Mouse (Mus musculus) monocyte, adult 5-6 weeks (primary cell): Measurements from ENCODE around the gene Taf12. TPM values are rescaled to one million over a fixed set of nuclear protein-coding genes. Genes with fewer than 3 reads are reported as not detected.

Experiments used
- ATAC-seq: fragments of 153-309, 156-312 bp; replicated peaks from 2 replicates; pipeline ENCODE4 v1.8.0; 2017; ENCODE audit warnings: mild to moderate bottlenecking; ENCODE audit not compliant: low TSS enrichment, insufficient number of reproducible peaks, severe bottlenecking, poor library complexity, low FRiP score
- total RNA-seq: library from RNA; stranded (forward); fragments of 200-1000, 200-491, 200-594 nt; gene quantifications from 3 replicates; pipeline ENCODE4 v1.2.3, GENCODE M21; 2017

Taf12 gene
- total RNA-seq, 1 experiment from 2014 or later = 41.7 TPM

DNA sequence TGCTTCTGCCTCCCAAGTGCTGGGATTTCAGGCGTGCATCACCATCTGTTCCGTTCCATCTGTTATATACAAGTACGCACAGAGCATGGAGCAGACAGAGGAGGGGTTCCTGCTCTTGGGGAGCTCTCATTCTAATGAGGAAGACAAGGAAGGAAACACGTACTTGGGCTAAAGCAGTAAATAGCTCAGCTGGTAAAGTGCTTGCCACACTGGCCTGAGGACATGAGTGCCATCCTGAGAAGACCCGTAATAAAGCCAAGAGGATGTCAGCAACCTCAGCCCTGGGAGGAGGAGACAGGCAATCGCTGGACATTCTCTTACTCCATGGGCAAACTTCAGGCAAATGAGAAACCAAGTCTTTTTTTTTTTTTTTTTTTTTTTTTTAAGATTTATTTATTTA, 31.8 kb downstream of the Taf12 start:
- no peak for ATAC-seq

DNA sequence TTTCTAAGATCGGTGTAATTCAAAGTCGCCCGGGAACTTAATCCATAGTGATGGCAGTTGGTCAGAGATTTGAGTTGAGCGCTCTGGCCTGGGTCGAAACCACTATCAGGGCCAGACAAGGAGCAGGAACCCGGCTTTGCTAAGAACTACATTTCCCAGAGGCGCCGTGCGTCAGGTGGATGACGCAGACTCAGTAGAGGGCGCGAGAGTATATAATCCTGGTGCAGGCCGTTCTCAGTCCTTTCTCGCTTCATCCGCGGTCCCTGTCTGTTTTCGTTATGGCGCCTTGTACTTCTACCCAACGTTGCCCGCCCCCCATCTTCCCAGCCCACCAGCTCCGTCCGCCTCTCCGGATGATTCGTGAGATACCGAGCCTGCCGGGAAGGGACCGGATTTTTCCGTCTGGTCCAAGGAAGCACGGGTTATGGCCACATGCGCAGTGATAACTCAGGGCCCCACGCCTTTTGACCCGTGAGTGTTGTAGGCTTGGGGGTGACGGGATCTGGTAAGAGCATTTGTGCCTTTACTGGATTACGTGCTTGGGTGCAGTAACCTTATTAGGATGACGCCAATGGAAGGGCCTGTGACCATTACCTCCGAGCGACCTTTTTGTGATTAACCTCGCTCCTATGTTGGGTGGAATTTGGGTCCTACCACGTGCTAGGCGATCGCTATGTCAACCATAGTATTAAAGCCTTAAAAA, 34.4 kb downstream of the Taf12 start:
- ATAC-seq = peak; percentile 96

DNA sequence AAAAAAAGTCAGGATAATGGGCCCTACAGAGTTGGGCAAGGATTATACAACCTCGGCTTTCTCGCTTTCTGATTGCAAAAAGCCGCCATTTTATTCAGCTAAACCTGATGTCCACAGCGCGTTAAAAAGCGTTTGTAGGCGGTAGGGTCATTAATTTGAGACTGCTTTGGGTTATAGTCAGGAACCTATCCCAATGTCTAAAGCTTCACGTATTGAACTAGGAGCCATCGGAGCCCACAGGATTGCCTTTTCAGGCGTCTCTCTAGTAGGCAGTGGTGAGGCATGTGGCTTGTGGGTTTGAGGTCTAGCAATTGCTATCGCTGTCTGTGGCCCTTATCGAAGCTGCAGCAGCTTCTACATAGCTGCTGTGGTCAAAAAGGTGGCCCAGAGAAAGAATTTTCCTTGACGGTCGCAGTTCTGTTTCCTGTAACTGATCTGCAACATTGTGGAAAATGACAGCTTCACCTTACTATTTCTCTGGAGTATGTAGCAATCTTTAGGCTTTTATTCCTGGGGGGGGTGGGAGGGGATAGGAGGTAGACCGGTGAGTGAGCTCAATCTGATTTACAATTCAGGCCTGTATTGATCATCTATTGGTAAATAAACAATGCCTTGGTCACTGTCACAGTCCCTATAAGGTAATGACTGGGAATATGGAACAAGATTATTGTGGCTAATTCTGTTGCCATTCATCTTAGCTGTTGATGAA, 35.1 kb downstream of the Taf12 start:
- no peak for ATAC-seq

DNA sequence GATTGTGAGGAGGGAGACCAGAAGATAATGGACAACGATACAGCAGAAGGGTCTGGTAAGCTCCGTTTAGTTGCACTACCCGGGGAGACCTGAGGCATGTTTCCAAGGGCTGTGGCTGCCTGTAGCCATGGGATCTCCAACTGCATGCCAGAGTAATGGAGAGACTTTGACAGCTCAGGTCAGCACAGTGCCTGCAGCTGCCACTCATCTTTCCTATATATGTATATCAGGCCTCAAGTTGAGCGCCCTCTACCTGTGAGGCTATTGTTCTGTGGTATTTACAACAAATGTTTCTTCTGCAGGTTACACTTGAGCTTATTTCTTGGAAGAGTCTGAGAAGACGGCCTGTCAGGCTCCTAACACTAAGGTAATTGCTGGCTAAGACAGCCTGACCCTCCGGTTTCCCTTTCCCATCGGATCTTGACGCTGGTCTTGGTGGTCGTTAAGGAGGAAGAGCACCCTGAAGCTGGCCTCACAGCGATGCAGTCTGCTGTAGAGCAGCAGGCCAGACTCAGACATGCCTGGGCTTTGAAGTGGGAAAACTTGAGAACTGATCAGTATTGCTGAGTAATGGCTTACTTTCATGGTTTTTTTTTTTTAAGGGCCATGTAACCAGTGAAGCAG, 35.8 kb downstream of the Taf12 start:
- ATAC-seq = peak; percentile 63

DNA sequence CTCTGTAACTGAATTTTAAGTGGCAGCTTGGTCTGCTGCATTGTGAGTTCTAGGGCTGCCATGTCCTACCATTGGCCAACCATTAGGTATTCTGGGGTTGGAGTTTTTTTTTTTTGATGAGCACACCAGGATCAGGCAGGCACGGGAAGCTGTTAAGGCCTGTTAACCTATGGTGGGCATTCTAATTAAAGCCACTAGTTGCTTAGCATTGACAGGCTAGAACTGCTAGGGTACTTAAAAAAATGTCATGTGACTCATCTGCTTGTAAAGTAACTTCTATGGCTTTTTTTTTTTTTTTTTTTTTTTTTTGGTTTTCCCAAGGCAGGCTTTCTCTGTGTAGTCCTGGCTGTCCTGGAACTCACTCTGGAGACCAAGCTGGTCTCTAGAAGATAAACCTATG, 37.0 kb downstream of the Taf12 start:
- ATAC-seq = no peak

DNA sequence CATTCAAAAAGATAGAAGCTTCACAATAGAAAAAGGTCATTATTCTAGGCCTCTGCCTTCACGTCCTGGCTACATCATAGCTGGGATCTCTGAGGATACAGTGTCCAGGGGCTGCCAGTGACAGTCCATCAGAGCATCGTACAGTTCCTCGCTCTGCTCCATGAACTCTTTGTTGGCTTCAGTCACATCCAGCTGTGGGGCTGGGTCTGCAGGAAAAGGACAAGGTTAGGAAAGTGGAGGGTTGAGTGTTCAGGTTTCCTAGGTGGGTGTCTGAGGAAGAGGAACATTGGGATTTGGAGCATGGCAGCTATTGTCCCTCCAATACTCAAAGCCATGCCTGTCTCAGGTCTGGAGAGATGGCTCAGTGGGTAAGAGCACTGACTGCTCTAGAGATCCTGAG, 37.6 kb downstream of the Taf12 start:
- no peak for ATAC-seq

DNA sequence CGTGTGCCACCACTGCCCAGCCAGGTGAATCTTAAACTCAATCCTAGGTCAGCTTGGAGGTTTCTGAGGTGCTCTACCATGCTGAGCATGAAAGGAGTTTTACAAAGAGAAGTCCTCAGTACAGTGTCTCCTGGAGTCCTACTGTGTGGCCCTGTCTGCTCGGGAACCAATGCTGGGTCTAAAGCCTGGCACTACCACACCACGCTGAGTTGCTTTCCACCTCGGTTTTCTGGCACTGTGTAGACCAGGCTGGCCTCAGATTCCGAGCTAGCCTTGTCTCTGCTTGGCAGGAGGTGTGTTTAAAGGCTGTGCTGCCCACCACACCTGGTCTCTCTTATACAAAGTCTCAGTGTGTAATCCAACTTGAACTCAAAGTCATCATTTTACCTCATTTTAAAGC, 38.5 kb downstream of the Taf12 start:
- ATAC-seq = no peak

DNA sequence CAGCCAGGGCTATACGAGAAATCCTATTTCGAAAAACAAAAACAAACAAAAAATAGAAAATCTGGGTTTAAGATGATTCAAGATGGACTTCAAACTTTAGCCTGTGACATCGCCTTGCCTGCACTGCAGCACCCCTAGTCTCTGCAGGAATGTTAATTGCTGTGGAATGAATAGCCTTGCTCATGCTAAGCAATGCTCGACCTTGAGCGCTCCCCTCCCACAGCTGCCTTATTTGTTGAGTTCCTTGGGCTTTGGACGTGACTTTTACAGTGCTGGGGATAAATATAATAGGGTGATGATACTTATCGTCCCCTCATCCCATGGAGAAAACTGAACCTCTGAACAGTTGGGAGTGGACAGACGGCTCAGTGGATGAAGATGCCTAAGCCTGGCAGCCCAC, 41.5 kb downstream of the Taf12 start:
- no peak for ATAC-seq

DNA sequence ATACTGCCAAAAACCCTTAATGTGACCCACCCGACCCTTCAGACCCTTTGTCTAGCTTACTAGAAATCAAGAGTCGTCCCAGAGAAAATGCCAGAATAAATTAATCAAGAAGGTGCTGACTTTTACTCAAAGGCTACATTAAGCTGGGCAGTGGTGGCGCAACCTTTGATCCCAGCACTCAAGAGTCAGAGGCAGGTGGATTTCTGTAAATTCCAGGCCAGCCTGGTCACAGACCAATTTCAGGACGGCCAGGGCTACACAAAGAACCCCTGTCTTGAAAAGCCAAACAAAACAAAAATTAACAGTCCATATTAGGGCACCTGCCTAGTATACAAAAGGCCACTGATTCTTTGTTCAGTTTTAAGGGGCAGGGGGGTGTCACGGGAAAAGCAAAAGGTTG, 52.3 kb downstream of the Taf12 start:
- ATAC-seq = no peak

DNA sequence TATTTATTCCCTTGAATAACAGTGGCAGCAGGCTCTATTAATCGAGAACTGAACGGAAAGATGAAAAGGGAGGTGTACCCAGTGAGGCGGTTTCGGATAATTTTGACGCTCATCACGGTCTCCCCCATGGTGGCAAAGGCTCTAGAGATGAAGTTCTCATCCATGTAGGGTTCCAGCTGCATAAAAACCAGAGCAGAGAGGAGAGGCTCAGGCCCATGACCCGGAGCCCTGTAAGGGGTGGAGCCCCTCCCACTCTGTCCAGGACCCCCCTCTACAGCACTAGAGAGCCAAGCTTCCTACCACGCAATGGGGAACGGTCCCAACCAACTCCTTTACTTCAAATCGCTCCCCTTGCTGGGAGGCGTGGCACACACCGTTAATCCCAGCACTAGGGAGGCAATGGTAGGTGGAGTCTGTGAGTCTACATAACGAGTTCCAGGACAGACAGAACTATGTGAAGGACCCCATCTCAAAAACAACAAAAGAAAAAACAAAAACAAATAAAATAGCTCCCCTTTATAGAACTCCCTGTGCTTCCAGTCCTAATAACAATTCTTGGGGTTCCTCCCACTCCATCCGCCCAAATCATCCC, 54.3 kb downstream of the Taf12 start:
- ATAC-seq = no peak

DNA sequence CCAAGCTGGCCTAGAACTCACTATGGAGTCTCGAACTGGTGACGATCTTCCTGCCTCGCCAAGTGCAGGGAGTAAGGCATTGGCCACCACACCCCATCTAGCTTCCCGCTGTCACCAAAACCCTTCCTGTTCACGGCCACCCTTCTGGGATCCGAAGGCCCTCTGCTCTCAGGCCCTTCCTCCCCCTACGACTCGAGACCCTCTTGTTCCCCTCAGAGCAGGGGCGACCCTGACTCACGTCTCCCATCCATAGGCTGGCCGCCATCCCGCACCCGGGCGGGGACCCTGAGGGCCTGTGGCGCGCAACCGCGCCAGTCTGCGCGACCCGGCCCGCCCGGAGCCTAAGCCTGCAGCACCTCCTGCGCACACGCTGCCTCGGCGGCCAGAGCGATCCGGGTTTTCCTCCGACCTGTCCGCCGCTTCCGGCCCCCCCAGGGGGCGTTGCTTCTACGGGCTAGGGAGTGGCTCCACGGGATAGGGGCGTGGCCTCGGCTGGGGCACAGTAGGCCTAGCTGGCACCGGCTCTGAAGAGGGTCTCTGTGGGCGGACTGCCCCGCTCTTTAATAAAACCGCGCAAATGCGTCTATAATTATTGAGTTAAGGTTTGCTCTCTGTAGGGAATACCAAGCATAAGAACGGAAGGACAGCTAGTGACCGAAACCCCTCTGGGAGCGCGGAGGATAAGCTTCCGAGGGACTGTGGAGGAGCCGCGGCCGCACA, 55.1 kb downstream of the Taf12 start, which contains the start of gene Trnau1ap:
TSS of gene Trnau1ap (minus strand) at position 424 of the 720 bp plus-strand sequence.
- peak; percentile 94 for ATAC-seq

DNA sequence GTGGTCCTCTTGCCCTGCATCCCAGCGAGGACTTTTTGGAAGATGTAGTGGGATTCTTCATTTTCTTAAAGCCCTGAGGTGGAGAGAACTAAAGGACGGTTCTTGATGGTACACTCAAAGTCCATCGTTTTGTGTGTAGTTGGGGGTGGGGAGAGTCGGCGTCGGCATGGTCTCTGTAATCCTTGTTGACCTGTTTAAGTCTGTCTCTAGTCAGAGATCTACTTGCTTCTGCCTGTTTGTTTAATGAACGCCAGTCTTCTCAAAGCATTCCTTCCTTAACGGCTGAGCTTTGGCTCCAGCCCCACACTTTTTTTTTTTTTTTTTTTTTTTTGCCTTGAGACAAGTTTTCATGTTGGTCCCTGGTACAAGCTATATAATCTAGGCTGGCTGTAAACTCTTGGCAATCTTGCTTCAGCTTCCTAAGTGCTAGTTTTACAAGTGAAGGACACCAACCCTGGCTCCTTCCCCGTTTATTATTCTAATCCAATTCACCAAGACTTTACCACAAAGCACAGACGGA, 55.7 kb downstream of the Taf12 start:
- ATAC-seq = no peak

DNA sequence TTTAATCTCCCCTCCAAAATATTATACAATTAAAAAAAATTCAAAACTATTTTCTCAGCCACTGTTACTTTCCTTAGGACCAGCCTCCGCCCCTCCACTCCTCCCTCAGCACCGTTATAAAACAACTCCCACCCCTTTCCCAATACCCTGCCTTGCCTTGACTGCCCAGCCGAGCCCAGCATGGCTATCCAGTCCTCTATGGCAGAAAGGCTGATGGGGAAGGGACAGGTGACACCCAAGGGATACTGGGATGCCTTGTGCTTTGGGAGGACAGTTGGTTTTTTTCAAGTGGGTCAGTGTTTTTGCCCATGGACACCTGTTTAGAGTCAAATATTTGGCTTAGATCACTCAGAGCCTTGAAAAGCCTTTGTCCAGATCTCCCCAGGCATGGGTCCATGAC, 57.8 kb downstream of the Taf12 start:
- ATAC-seq = no peak

DNA sequence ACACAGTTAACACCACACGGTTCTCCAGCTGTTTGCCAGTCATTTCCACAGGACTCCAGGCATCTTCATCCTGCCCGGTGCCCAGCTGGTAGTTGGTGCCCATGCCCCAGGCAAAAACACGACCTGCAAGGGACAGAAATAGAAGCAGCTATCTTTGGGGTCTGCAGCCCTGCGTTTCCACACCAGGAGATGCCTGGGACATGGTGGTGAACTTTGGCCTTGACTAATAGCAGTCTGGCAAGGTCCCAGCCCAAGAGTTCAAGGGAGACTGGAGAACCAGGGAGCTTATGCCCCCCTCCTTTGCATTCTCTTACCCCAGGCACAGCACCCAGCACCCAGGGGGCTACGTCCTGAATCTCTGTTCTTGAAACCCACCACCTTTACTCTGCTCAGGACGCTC, 58.7 kb downstream of the Taf12 start:
- ATAC-seq = no peak

DNA sequence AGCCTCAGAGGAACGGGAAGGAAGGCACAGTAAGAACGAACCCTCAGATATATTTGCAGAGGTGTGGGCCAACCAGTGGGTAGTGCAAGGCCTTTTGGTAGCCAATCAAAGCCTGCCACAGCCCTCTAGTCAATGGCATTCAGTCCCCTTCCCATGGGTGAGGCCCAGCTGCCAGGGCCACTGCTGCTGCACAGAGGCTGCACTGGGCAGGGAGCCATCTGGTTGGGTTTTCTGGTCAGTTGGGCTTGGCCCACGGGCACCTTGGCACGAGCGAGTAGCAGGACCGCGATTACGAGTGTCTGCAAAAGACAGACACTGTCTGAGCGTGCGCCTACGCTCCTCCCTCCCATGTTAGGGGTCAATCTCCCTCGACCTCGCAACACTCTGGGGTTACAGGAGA, 64.8 kb downstream of the Taf12 start:
- no peak for ATAC-seq

DNA sequence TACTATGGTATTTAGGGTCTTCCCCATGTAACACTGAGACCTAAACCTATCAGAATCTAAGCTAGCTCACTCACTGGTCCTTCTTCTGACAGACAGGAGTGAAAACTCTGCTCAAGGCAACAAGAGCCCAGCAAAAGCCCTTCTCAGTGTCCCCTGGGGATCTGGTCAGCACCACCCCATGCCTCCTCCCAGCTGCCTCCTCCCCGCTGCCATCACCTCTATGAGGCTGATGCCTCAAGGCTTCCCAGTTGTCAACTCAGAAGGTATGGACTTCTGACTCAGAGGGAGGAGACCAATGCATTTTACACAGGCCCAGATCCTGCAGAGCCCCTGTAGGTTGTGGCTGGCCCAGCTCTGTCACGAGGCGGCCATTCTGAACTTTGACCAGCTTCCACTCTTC, 67.3 kb downstream of the Taf12 start:
- ATAC-seq = no peak

DNA sequence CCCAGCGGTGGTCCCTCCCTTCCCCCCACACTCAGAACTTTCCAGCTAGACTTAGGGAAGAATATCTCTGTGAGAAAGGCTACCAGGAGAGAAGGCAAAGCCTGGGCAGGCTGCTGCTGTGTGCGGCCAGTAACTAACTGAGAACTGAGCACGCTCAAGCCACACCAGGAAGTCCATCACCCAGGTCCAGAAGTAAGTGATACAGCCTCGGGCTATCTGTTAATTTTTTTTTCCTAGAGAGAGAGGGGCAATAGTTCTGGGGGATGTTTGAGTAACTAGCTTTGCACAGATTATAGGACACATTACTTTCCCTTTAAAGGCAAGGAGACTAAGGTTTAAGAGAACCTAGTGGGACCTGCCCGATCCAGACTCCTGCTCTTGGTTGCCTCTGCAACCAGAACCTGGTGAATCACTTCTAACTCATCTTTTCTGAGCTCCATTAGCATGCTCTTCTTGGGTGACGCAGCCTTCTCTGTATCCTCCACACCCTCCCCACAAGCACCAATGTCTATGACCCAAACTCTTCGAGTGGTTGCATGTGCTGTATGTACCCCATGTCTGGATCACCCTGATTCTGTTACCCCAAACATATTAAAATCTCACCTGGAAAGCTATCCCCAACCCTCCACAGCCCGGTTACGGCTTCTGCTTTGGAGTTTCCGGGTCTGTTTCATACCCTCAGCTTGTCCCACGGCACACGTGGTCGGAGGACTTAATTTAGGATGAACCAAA, 70.4 kb downstream of the Taf12 start:
- ATAC-seq = 0 out of 2 replicates have a peak, but pooled peaks have one; percentile 12
